Mouse (Mus musculus) kidney, embryonic 16.5 days (tissue): ENCODE data around the gene Prss36. TPM values are rescaled to one million over a fixed set of nuclear protein-coding genes. Genes with fewer than 3 reads are reported as not detected.
A peak's percentile ranks its signal among the peaks of the same experiment; 100 is the strongest.
"Not testable (repeated sequence)": the region's sequence is repeated elsewhere in the genome, so short reads cannot be mapped to it uniquely, and the experiment has no call there.

Experiments used
- ATAC-seq: fragments of 200-750 bp; cut with Nextera tagmentation; 2 replicates; pipeline ENCODE4 v1.8.0; 2017; ENCODE audit warnings: moderate TSS enrichment; ENCODE audit not compliant: low FRiP score, low TSS enrichment
- H3K27ac ChIP-seq: fragments of 300-500 bp; sonication (generic); 2 replicates; pipeline ENCODE4 v1.5.1; 2014; ENCODE audit warnings: low read length
- H3K27me3 ChIP-seq: fragments of 300-500 bp; sonication (generic); 2 replicates; pipeline ENCODE4 v1.6.1; 2014; ENCODE audit warnings: low read length, control low read depth, mixed read lengths; ENCODE audit not compliant: insufficient read depth
- H3K36me3 ChIP-seq: fragments of 300-500 bp; sonication (generic); 2 replicates; pipeline ENCODE4 v1.6.1; 2014; ENCODE audit warnings: low read length, control low read depth, mixed read lengths; ENCODE audit not compliant: insufficient read depth
- H3K4me1 ChIP-seq: fragments of 300-500 bp; sonication (generic); 2 replicates; pipeline ENCODE4 v1.6.1; 2014; ENCODE audit warnings: low read length, control low read depth, mixed read lengths; ENCODE audit not compliant: insufficient read depth
- H3K4me2 ChIP-seq: fragments of 300-500 bp; sonication (generic); replicated peaks from 2 replicates; pipeline ENCODE4 v1.6.1; 2014; ENCODE audit warnings: low read depth, low read length
- H3K4me3 ChIP-seq: fragments of 300-500 bp; sonication (generic); 2 replicates; pipeline ENCODE4 v1.5.1; 2014; ENCODE audit warnings: mild to moderate bottlenecking, low read length
- H3K9ac ChIP-seq: fragments of 300-500 bp; sonication (generic); replicated peaks from 2 replicates; pipeline ENCODE4 v1.6.1; 2014; ENCODE audit warnings: low read length
- H3K9me3 ChIP-seq: fragments of 300-500 bp; sonication (generic); 2 replicates; pipeline ENCODE4 v1.6.1; 2016; ENCODE audit warnings: low read length, control low read depth
- WGBS: fragments of 180-500 bp; shearing (Covaris S2); extraction: QIAGEN DNeasy Blood & Tissue Kit; methylation state at CpG from one replicate; pipeline ENCODE4 v1.1.7; 2014; 5-methylcytosine and 5-hydroxymethylcytosine counted together
- polyA plus RNA-seq: library from polyadenylated mRNA; unstranded; fragments of >200 nt; fragmentation: Nextera tagmentation; extraction: Ambion mirVana; gene quantifications from 2 replicates; pipeline ENCODE4 v1.2.1, GENCODE M21; 2015

The Prss36 gene
- polyA plus RNA-seq, 1 experiment from 2014 or later: 15.2 TPM

DNA sequence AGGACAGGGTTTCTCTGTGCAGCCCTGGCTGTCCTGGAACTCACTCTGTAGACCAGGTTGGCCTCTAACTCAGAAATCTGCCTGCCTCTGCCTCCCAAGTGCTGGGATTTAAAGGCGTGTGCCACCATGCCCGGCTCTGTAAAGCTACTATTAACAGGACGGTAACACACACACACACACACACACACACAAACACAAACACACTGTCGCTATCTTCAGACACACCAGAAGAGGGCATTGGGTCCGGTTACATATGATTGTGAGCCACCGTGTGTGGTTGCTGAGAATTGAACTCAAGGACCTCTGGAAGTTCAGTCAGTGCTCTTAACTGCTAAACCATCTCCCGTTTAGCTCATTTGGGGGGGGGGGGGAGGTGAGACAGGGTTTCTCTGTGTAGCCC is 50.6 kb downstream of the Prss36 start:
- ATAC-seq: peak; percentile 5; the same call in 1 of the 2 replicates
- Histone ChIP-seq H3K4me1 (peaks cover 11% of the 10 kb centered on the region), H3K4me2 (peak overlapping the region; percentile 85), H3K4me3 (peak overlapping the region; percentile 76; the same call in 1 of the 2 replicates)
- H3K27ac ChIP-seq, H3K9ac ChIP-seq, H3K27me3 ChIP-seq, H3K36me3 ChIP-seq, H3K9me3 ChIP-seq: not testable (repeated sequence)
- 72% methylated on average over 7 of the region's 7 CpGs for WGBS

DNA sequence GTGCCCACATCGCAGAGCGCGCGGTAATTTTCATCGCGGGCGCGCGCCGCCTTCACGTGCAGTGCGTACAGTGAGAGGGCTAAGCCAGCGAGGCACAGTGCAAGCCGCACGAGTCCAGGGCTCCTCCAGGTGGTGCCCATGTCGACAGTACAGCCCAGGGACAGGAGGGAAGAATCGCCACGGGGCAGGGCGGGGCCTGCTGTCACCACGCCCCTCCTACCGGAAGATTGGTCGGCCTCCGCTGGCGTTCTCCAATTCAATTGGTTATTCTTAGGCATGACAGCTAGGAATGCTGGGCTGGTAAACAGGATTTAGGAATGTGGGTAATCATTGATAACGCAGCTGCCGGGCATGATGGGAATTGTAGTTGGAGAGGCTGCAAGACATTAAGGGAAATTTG is 51.1 kb downstream of the Prss36 start, which contains the start of the genes Gm21974 and Vkorc1:
TSS of gene Gm21974 (minus strand) at position 13 of the 400 bp plus-strand sequence.
TSS of gene Vkorc1 (minus strand) at position 176 of the 400 bp plus-strand sequence.
- Histone ChIP-seq H3K9me3 (no peaks in the 10 kb centered on the region), H3K9ac (peak within 1 kb of the TSS; percentile 81), H3K36me3 (peaks cover 4% of the 10 kb centered on the region), H3K4me1 (peaks cover 11% of the 10 kb centered on the region), H3K4me3 (peak within 1 kb of the TSS; percentile 76), H3K27ac (peak within 1 kb of the TSS; percentile 86), H3K4me2 (peak within 1 kb of the TSS; percentile 85), H3K27me3 (no peaks in the 10 kb centered on the region)
- under 1% methylated on average over 26 of the region's 26 CpGs for WGBS
- ATAC-seq: peak; percentile 99

DNA sequence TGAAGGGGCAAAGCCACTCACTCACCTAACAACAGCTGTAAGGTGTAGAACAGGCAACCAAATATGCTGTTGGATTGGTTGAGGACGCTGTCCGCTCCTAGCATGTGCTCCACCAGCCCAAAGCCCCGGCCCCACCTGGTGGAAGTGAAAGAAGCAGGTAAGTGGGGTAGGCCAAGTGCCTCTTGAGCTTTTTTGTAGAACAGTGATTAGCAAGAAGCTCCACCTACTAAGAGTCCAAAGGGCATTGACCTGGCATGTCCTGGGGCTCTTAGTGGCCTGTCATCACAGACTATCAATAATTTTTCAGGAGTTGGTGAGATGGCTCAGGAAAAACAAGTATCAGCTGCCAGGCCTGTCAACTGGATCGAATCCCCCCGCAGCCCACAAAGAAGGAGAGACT is 52.0 kb downstream of the Prss36 start:
- H3K4me2 ChIP-seq: peak overlapping the region; percentile 85
- H3K27me3 ChIP-seq: no peaks in the 10 kb centered on the region
- no peaks in the 10 kb centered on the region for H3K9me3 ChIP-seq
- peak overlapping the region; percentile 81 for H3K9ac ChIP-seq
- WGBS: 61% methylated on average over 5 of the region's 5 CpGs
- H3K4me3 ChIP-seq: peak overlapping the region; percentile 76
- H3K4me1 ChIP-seq: peaks cover 11% of the 10 kb centered on the region
- H3K27ac ChIP-seq: no peak overlapping the region
- no peak for ATAC-seq
- H3K36me3 ChIP-seq: peaks cover 4% of the 10 kb centered on the region

DNA sequence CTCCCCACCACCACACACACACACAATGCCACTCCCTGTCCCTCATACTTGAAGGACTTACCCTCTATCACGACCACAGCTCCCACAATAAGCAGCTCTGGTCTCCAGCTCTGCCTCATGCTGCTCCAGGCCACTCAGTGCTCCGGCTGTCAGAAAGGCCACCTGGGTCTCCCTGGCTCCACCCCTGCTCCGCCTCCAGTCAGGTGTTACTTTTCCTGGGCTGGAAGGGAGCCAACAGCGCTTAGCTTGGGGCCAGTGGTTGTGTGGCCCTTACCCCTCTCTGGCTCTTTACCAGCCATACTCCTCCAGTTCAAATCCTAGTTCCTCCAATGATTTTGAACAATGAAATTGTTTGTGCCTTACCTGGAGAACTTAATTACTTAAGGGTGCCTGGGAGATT is 55.7 kb downstream of the Prss36 start, which contains the start of gene Prss53:
TSS of gene Prss53 (minus strand) at position 173 of the 400 bp plus-strand sequence.
- Histone ChIP-seq H3K27ac (no peak within 1 kb of the TSS), H3K4me3 (no peak within 1 kb of the TSS), H3K4me1 (peaks cover 11% of the 10 kb centered on the region), H3K36me3 (peaks cover 30% of the 10 kb centered on the region), H3K9ac (no peak within 1 kb of the TSS), H3K4me2 (no peak within 1 kb of the TSS), H3K27me3 (no peaks in the 10 kb centered on the region), H3K9me3 (no peaks in the 10 kb centered on the region)
- WGBS: 29% methylated on average over 4 of the region's 4 CpGs
- no peak for ATAC-seq

DNA sequence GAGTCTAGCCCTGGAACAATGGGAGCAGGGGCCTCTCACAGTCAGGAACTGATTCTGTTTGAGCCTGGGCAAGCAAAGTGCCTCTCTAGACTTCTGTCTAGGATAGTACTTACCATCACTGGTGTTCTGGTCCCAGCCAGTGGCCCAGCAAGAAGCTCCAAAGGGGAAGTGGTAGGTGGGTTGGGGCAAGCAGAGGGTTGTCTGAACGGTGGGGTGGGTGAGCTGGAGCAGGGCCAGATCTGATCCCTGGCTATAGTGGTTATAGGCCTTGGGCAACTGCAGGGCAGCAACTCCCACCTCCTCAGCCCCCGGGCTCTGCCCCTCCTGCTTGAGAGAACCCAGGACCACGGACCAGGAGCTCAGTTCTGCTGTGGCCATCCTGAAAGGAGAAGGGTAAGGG is 57.7 kb downstream of the Prss36 start:
- Histone ChIP-seq H3K9me3 (no peaks in the 10 kb centered on the region), H3K9ac (no peak overlapping the region), H3K27ac (no peak overlapping the region), H3K36me3 (peaks cover 44% of the 10 kb centered on the region), H3K27me3 (no peaks in the 10 kb centered on the region), H3K4me2 (no peak overlapping the region), H3K4me1 (peaks cover 3% of the 10 kb centered on the region), H3K4me3 (no peak overlapping the region)
- 62% methylated on average over 3 of the region's 3 CpGs for WGBS
- no peak for ATAC-seq

DNA sequence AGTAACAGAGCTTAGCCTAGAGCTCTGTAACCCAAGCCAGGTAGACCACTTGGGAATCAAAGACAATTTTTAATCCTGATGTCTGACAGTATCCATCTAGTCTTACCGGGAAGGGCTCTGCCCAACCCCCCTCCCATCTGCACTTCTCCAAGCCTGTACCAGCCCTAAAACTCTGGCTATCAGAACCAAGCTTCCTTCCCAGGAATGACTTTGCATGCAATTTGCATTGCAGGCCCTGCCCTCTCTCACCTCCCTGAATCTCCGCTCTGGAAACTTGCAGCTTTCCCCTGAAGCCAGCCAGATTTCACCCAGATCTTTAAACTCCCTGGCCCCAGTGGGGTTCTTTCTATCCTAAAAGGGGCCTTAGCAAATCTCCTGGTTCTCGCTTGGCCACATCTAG is 58.7 kb downstream of the Prss36 start:
- Histone ChIP-seq H3K4me2 (no peak overlapping the region), H3K4me3 (no peak overlapping the region), H3K27me3 (no peaks in the 10 kb centered on the region), H3K4me1 (peaks cover 6% of the 10 kb centered on the region), H3K36me3 (peaks cover 55% of the 10 kb centered on the region), H3K27ac (no peak overlapping the region), H3K9ac (no peak overlapping the region), H3K9me3 (no peaks in the 10 kb centered on the region)
- 80% methylated on average over 3 of the region's 3 CpGs for WGBS
- no peak for ATAC-seq

DNA sequence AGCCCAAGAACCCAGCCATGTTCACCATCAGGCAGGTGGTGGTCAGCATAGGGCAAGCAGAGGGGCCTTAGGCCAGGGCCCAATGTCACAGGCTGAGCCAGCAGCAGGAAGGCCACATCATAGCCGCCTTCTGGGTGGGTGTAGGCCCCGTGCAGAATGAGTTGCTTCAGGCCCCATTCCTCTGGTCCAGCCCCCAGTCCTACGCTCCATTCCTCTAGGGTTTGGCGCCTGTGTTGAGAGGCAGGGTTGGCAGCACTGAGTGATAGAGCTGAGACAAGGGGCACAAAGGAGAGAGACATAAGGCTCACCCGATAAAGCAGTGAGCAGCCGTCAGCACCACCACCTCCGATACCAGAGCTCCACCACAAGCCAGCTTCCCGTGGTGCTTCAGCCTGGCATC is 59.3 kb downstream of the Prss36 start:
- no peak overlapping the region for H3K9ac ChIP-seq
- WGBS: 89% methylated on average over 8 of the region's 8 CpGs
- no peak overlapping the region for H3K4me2 ChIP-seq
- no peak overlapping the region for H3K27ac ChIP-seq
- H3K27me3 ChIP-seq: no peaks in the 10 kb centered on the region
- peaks cover 57% of the 10 kb centered on the region for H3K36me3 ChIP-seq
- no peak for ATAC-seq
- peaks cover 6% of the 10 kb centered on the region for H3K4me1 ChIP-seq
- H3K4me3 ChIP-seq: no peak overlapping the region
- H3K9me3 ChIP-seq: no peaks in the 10 kb centered on the region

DNA sequence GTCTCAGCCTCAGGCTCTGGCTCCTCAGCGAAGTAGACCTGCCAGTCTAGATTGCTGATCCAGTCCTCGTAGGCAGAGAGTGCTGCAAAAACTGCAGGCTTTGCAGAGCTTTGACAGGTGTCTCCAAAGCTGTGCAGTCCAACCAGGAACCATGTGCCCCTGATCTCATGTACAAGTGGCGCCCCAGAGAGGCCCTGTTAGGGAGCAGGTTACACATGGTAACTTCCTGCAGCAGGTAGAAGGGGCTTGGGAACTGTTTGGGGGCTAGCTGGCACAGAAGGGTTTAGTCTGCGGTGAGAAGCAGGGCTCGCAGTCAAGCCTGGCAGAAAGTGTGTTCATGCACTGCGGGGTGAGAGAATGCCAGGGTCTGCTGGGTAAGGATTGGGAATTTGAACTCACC is 60.0 kb downstream of the Prss36 start:
- H3K9me3 ChIP-seq: no peaks in the 10 kb centered on the region
- no peak for ATAC-seq
- H3K27ac ChIP-seq: no peak overlapping the region
- H3K4me1 ChIP-seq: peaks cover 6% of the 10 kb centered on the region
- H3K27me3 ChIP-seq: no peaks in the 10 kb centered on the region
- H3K4me2 ChIP-seq: no peak overlapping the region
- peaks cover 63% of the 10 kb centered on the region for H3K36me3 ChIP-seq
- H3K4me3 ChIP-seq: no peak overlapping the region
- H3K9ac ChIP-seq: no peak overlapping the region
- 90% methylated on average over 6 of the region's 6 CpGs for WGBS

DNA sequence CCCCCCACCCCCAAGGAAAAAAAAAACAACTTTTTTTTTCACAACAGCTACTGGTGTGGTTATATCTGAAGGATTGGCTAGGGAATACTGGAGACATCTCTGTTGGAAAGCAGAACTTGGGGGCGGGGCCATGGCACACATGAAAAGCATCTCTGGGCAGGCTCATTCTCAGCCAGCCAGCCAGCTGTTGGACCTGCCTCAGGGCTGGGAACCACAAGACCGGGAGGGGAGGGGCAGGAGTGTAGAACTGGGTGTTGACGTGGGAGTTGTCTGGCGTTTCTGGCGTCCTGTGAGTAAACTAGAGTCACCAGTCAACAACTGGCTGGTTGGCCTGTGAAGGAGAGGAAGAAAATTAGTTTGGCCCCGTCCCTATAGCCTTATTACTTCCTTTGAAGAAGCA is 60.6 kb downstream of the Prss36 start:
- H3K36me3 ChIP-seq: peaks cover 69% of the 10 kb centered on the region
- no peak overlapping the region for H3K4me3 ChIP-seq
- no peak overlapping the region for H3K4me2 ChIP-seq
- H3K27ac ChIP-seq: no peak overlapping the region
- no peak overlapping the region for H3K9ac ChIP-seq
- peaks cover 6% of the 10 kb centered on the region for H3K4me1 ChIP-seq
- no peaks in the 10 kb centered on the region for H3K9me3 ChIP-seq
- H3K27me3 ChIP-seq: no peaks in the 10 kb centered on the region
- WGBS: 51% methylated on average over 6 of the region's 6 CpGs
- ATAC-seq: no peak
